Mouse (Mus musculus): ENCODE results near the gene Ddx10. TPM values are rescaled to one million over a fixed set of nuclear protein-coding genes. Genes with fewer than 3 reads are reported as not detected.

The Ddx10 gene
- 6.3 and 7.8 TPM in 2 replicates for total RNA-seq (2014; rRNA removed)
- 0.87 and 1.0 TPM in 2 replicates for polyA plus RNA-seq (2012; rRNA removed)

DNA sequence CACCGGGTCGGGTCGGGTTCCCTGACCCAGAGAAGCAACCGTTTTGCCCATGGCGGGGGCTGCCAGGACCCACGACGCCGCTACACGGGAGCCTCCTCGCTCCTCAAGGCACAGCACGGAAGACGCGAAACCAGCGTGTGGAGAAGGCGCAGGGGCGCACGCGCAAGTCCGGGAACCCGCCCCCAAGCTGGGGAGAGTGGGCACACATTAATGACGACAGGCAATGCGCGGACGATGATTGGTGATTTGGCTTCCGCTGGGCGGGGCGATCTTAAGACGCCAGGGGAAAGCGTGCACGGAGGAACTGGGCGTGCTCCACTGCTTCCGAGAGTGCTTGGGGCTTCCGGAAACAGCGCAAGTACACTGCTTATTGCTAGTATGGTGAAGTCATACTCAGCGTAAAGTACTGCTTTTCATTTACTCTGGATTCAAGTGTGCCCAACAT lies at the start of gene Ddx10:
Gene Ddx10 (minus strand): TSS at position 101 of the 445 bp plus-strand sequence.
- Histone ChIP-seq H3K36me3 (ENCODE audit: control insufficient read depth, insufficient read depth, low read length) (no peaks in the 10 kb centered on the region), H3K27me3 (ENCODE audit: control insufficient read depth, insufficient read depth, low read length) (no peaks in the 10 kb centered on the region), H3K79me2 (ENCODE audit: control insufficient read depth, insufficient read depth, low read length) (peaks cover 13% of the 10 kb centered on the region), H3K4me3 (ENCODE audit: insufficient read depth, low read depth, low read length) (peak within 1 kb of the TSS; percentile 84), H3K9ac (ENCODE audit: low read depth, low read length) (peak within 1 kb of the TSS; percentile 76), H3K4me1 (ENCODE audit: control insufficient read depth, insufficient read depth, low read length) (peaks cover 4% of the 10 kb centered on the region; the same call in 1 of the 2 replicates), H3K27ac (replicated peaks; ENCODE audit: insufficient read depth, low read depth, low read length) (no peak within 1 kb of the TSS)
- peak; percentile 94 for DNase-seq (ENCODE audit: extremely low read depth, low read depth, low spot score)
- 1% methylated on average over 35 of the region's 35 CpGs for WGBS
- peak; percentile 70 for TF ChIP-seq POLR2A (IDR thresholded peaks at IDR 0.05; ENCODE audit: extremely low read depth, insufficient read depth, low read length)
- no peak for TF ChIP-seq CTCF (IDR thresholded peaks at IDR 0.05; ENCODE audit: low read depth, low read length)

DNA sequence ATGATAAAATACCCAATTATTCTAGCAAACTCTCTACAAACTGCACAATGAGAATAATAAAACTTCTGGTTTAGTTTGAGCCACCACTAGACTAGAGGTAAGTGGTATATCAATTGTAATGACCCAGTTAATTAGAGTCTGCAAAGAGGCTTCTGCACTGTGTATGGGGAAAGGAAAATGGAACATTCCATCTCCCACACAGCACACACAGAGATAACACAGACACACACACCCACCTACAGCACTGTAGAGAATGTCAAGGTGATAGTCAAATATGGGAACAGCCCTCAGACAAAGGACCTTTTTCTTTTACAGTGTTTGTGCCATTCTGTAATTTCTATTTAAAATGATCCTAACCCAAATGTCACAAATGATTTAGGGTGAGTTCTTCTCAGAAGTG lies 45.0 kb upstream of the Ddx10 start:
- H3K27ac ChIP-seq (replicated peaks; ENCODE audit: insufficient read depth, low read depth, low read length), result no peak overlapping the region
- H3K4me3 ChIP-seq (ENCODE audit: insufficient read depth, low read depth, low read length), result no peak overlapping the region
- H3K79me2 ChIP-seq (ENCODE audit: control insufficient read depth, insufficient read depth, low read length), result no peaks in the 10 kb centered on the region
- H3K27me3 ChIP-seq (ENCODE audit: control insufficient read depth, insufficient read depth, low read length), result no peaks in the 10 kb centered on the region
- no peak for DNase-seq (ENCODE audit: extremely low read depth, low read depth, low spot score)
- no peak for TF ChIP-seq POLR2A (IDR thresholded peaks at IDR 0.05; ENCODE audit: extremely low read depth, insufficient read depth, low read length)
- TF ChIP-seq CTCF (IDR thresholded peaks at IDR 0.05; ENCODE audit: low read depth, low read length), result no peak
- H3K36me3 ChIP-seq (ENCODE audit: control insufficient read depth, insufficient read depth, low read length), result no peaks in the 10 kb centered on the region
- H3K9ac ChIP-seq (ENCODE audit: low read depth, low read length), result no peak overlapping the region
- peaks cover 6% of the 10 kb centered on the region for H3K4me1 ChIP-seq (ENCODE audit: control insufficient read depth, insufficient read depth, low read length)

DNA sequence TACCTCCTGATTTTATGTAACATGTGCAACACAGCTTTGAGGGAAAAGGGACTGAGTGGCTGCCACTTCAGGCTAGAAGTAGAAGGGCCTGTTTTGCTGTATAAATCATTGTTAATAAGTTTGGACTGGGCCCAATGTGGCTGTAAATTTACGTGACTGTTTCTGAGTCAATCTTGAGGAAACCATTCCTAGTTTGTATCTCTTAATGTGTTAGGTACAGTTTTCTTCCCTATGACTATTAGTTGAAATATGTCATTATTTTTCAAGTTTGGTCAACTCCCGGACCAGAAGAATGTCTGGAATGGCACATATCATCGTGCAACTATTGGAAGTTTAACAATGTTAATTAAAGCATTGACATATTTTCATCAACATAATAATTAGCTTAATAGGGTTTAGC lies 42.2 kb upstream of the Ddx10 start:
- Histone ChIP-seq H3K27ac (replicated peaks; ENCODE audit: insufficient read depth, low read depth, low read length) (no peak overlapping the region), H3K4me1 (ENCODE audit: control insufficient read depth, insufficient read depth, low read length) (peaks cover 1% of the 10 kb centered on the region), H3K4me3 (ENCODE audit: insufficient read depth, low read depth, low read length) (no peak overlapping the region), H3K36me3 (ENCODE audit: control insufficient read depth, insufficient read depth, low read length) (no peaks in the 10 kb centered on the region), H3K9ac (ENCODE audit: low read depth, low read length) (no peak overlapping the region), H3K79me2 (ENCODE audit: control insufficient read depth, insufficient read depth, low read length) (no peaks in the 10 kb centered on the region), H3K27me3 (ENCODE audit: control insufficient read depth, insufficient read depth, low read length) (no peaks in the 10 kb centered on the region)
- TF ChIP-seq CTCF (IDR thresholded peaks at IDR 0.05; ENCODE audit: low read depth, low read length) (no peak), POLR2A (IDR thresholded peaks at IDR 0.05; ENCODE audit: extremely low read depth, insufficient read depth, low read length) (no peak)
- WGBS, result 84% methylated on average over 3 of the region's 3 CpGs
- no peak for DNase-seq (ENCODE audit: extremely low read depth, low read depth, low spot score)

DNA sequence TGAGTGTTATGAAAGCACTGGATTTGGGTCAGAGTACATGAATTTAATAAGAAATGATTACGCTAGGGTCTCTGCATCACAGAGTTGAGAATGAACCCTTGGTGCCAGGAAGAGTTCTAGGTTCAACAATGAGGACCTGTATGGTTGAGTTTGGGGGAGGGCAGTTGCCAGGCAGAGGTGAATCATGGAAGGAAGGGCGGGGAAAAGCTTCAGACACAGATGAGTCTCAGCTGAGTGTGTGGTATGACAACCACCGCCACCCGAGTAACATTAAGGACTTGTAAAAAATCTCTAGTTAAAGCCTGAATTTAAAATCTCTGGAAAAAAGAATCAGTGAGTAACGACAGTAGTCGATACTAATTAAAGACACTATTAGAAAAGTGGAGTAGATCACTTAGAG lies 38.9 kb upstream of the Ddx10 start:
- 89% methylated on average over 6 of the region's 6 CpGs for WGBS
- H3K4me1 ChIP-seq (ENCODE audit: control insufficient read depth, insufficient read depth, low read length), result no peaks in the 10 kb centered on the region
- H3K36me3 ChIP-seq (ENCODE audit: control insufficient read depth, insufficient read depth, low read length), result no peaks in the 10 kb centered on the region
- H3K4me3 ChIP-seq (ENCODE audit: insufficient read depth, low read depth, low read length), result no peak overlapping the region
- no peaks in the 10 kb centered on the region for H3K27me3 ChIP-seq (ENCODE audit: control insufficient read depth, insufficient read depth, low read length)
- no peak for DNase-seq (ENCODE audit: extremely low read depth, low read depth, low spot score)
- H3K9ac ChIP-seq (ENCODE audit: low read depth, low read length), result no peak overlapping the region
- TF ChIP-seq POLR2A (IDR thresholded peaks at IDR 0.05; ENCODE audit: extremely low read depth, insufficient read depth, low read length) (no peak), CTCF (IDR thresholded peaks at IDR 0.05; ENCODE audit: low read depth, low read length) (no peak)
- H3K27ac ChIP-seq (replicated peaks; ENCODE audit: insufficient read depth, low read depth, low read length), result no peak overlapping the region
- no peaks in the 10 kb centered on the region for H3K79me2 ChIP-seq (ENCODE audit: control insufficient read depth, insufficient read depth, low read length)

DNA sequence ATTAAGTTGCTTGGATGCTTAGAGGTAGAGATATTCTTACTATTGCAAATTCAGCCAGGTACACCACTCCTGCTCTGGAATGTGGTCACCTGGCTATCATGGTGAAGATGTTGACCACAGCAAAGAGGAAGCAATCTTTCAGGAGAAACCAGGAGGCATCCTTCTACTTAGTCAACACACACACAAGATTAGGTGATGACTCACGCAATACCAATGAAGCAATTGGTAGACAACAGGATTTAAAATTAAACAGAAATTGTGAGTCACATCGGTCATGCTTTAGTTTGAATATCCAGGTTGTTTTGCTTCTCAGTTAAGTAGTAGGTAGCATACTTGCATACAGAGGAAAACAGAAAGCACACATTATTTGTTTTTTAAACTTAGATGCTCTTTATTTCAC lies 31.1 kb upstream of the Ddx10 start:
- Histone ChIP-seq H3K27ac (replicated peaks; ENCODE audit: insufficient read depth, low read depth, low read length) (no peak overlapping the region), H3K36me3 (ENCODE audit: control insufficient read depth, insufficient read depth, low read length) (no peaks in the 10 kb centered on the region), H3K27me3 (ENCODE audit: control insufficient read depth, insufficient read depth, low read length) (no peaks in the 10 kb centered on the region), H3K4me1 (ENCODE audit: control insufficient read depth, insufficient read depth, low read length) (no peaks in the 10 kb centered on the region), H3K79me2 (ENCODE audit: control insufficient read depth, insufficient read depth, low read length) (no peaks in the 10 kb centered on the region), H3K9ac (ENCODE audit: low read depth, low read length) (no peak overlapping the region), H3K4me3 (ENCODE audit: insufficient read depth, low read depth, low read length) (no peak overlapping the region)
- DNase-seq (ENCODE audit: extremely low read depth, low read depth, low spot score), result no peak
- WGBS, result 82% methylated on average over 2 of the region's 2 CpGs
- TF ChIP-seq POLR2A (IDR thresholded peaks at IDR 0.05; ENCODE audit: extremely low read depth, insufficient read depth, low read length), result no peak
- no peak for TF ChIP-seq CTCF (IDR thresholded peaks at IDR 0.05; ENCODE audit: low read depth, low read length)

DNA sequence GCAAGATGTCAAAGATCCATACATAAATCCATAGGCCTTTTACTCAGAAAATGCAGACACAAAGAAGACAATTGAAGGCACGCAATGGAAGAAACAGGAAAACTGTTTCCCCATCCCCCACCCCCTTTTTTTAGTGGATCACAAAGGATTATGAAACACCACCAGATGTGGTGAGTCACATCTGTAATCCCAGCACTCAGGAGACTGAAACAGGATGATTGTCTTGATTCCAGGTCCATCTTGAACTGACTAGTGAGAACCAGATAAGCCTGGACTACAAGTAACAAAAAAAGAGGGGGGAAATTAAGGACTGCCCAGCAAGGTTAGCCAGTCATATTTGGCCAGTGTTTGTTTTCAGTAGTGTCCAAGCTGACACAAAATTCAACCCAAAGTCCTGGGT lies 28.5 kb upstream of the Ddx10 start:
- no peaks in the 10 kb centered on the region for H3K79me2 ChIP-seq (ENCODE audit: control insufficient read depth, insufficient read depth, low read length)

More for the DNA sequence above, 28.5 kb upstream of the Ddx10 start:
- no peaks in the 10 kb centered on the region for H3K36me3 ChIP-seq (ENCODE audit: control insufficient read depth, insufficient read depth, low read length)
- H3K27ac ChIP-seq (replicated peaks; ENCODE audit: insufficient read depth, low read depth, low read length), result no peak overlapping the region
- WGBS, result 82% methylated on average over 1 of the region's 1 CpGs
- no peak overlapping the region for H3K4me3 ChIP-seq (ENCODE audit: insufficient read depth, low read depth, low read length)
- H3K27me3 ChIP-seq (ENCODE audit: control insufficient read depth, insufficient read depth, low read length), result no peaks in the 10 kb centered on the region
- no peak for DNase-seq (ENCODE audit: extremely low read depth, low read depth, low spot score)
- H3K4me1 ChIP-seq (ENCODE audit: control insufficient read depth, insufficient read depth, low read length), result no peaks in the 10 kb centered on the region
- TF ChIP-seq CTCF (IDR thresholded peaks at IDR 0.05; ENCODE audit: low read depth, low read length) (no peak), POLR2A (IDR thresholded peaks at IDR 0.05; ENCODE audit: extremely low read depth, insufficient read depth, low read length) (no peak)
- H3K9ac ChIP-seq (ENCODE audit: low read depth, low read length), result no peak overlapping the region

All from liver, adult 2 months (tissue).